Mouse (Mus musculus): Measurements from ENCODE around the gene Rhox4a. TPM values are rescaled to one million over a fixed set of nuclear protein-coding genes. Genes with fewer than 3 reads are reported as not detected.

The Rhox4a gene
- polyA plus RNA-seq (2014; fragmentation: Illumina TruSeq; extraction: RNeasy Lipid Tissue Mini Kit (QIAGEN cat#74804); ENCODE audit: low read depth, low replicate concordance), result not detected

DNA sequence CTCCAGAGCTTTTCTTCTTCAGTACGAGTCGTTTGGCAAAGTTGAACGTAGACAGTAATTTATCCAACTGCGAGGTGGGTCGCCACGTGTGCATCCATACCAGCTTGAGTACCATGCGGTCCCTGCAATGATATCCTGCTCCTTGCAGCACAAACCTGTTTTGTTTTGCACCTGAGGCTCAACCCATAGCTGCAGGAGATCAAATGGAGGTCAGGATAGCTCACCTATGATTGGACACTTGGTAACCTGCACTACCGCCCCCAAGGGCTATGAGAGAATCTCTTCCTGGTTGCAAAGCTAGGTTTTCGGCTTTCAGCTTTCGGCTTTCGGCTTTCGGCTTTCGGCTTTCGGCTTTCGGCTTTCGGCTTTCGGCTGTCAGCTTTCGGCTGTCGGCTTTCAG lies at the start of gene Rhox4a:
Gene Rhox4a, plus strand, starts transcription at position 301 of the 400 bp plus-strand sequence.

GRCm38 (mm10) chrX:37222158-37222557 lies 43.0 kb upstream of the Rhox4a start, which contains the start of gene Rhox1:
Rhox1 (minus strand) TSS chrX:37222258.

DNA sequence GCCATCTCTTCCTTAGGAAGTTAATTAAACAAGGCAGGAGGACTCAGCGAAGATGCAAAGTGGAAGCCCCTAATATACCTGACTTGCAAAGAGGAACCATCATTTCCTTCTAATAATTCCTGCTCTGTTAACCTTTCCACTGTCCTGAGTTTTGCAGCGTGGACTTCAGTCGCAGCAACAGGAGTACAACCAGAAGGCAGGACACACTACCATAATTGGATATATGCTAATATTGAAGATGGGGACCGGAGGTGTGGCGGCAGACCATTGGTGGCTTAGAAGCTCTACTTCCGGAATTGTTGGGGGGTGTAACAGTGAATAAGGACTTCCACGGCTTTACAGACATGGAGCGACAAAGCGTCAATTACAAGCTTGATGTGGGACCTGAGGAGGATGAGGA lies 20.5 kb upstream of the Rhox4a start, which contains the start of gene Rhox2a:
Gene Rhox2a, plus strand, starts transcription at position 301 of the 400 bp plus-strand sequence.

GRCm38 (mm10) chrX:37249619-37250018 lies 15.5 kb upstream of the Rhox4a start, which contains the start of gene Rhox3a:
Rhox3a (plus strand) TSS chrX:37249919.

Other genes with a start within 250 kb of the Rhox4a start
- not detected for gene Sowahd, start 216.5 kb upstream of the Rhox4a start, polyA plus RNA-seq (2014; fragmentation: Illumina TruSeq; extraction: RNeasy Lipid Tissue Mini Kit (QIAGEN cat#74804); ENCODE audit: low read depth, low replicate concordance)
- 337 TPM for gene Rpl39, start 179.9 kb upstream of the Rhox4a start, polyA plus RNA-seq (2014; fragmentation: Illumina TruSeq; extraction: RNeasy Lipid Tissue Mini Kit (QIAGEN cat#74804); ENCODE audit: low read depth, low replicate concordance)
- gene Upf3b, start 155.0 kb upstream of the Rhox4a start, polyA plus RNA-seq (2014; fragmentation: Illumina TruSeq; extraction: RNeasy Lipid Tissue Mini Kit (QIAGEN cat#74804); ENCODE audit: low read depth, low replicate concordance), result 32.3 TPM
- 16.3 TPM for gene Nkap, start 138.5 kb upstream of the Rhox4a start, polyA plus RNA-seq (2014; fragmentation: Illumina TruSeq; extraction: RNeasy Lipid Tissue Mini Kit (QIAGEN cat#74804); ENCODE audit: low read depth, low replicate concordance)
- gene Akap14, start 96.5 kb upstream of the Rhox4a start, polyA plus RNA-seq (2014; fragmentation: Illumina TruSeq; extraction: RNeasy Lipid Tissue Mini Kit (QIAGEN cat#74804); ENCODE audit: low read depth, low replicate concordance), result not detected
- gene Ndufa1, start 74.2 kb upstream of the Rhox4a start, polyA plus RNA-seq (2014; fragmentation: Illumina TruSeq; extraction: RNeasy Lipid Tissue Mini Kit (QIAGEN cat#74804); ENCODE audit: low read depth, low replicate concordance), result 196 TPM
- gene Rnf113a1, start 74.1 kb upstream of the Rhox4a start, polyA plus RNA-seq (2014; fragmentation: Illumina TruSeq; extraction: RNeasy Lipid Tissue Mini Kit (QIAGEN cat#74804); ENCODE audit: low read depth, low replicate concordance), result 0.32 TPM
- not detected for gene Gm9, start 54.3 kb upstream of the Rhox4a start, polyA plus RNA-seq (2014; fragmentation: Illumina TruSeq; extraction: RNeasy Lipid Tissue Mini Kit (QIAGEN cat#74804); ENCODE audit: low read depth, low replicate concordance)
- not detected for gene Rhox1, start 43.1 kb upstream of the Rhox4a start, polyA plus RNA-seq (2014; fragmentation: Illumina TruSeq; extraction: RNeasy Lipid Tissue Mini Kit (QIAGEN cat#74804); ENCODE audit: low read depth, low replicate concordance)
- gene Rhox2a, start 20.4 kb upstream of the Rhox4a start, polyA plus RNA-seq (2014; fragmentation: Illumina TruSeq; extraction: RNeasy Lipid Tissue Mini Kit (QIAGEN cat#74804); ENCODE audit: low read depth, low replicate concordance), result not detected
- not detected for gene Rhox3a, start 15.4 kb upstream of the Rhox4a start, polyA plus RNA-seq (2014; fragmentation: Illumina TruSeq; extraction: RNeasy Lipid Tissue Mini Kit (QIAGEN cat#74804); ENCODE audit: low read depth, low replicate concordance)
- not detected for gene Rhox3a2, start 114.7 kb downstream of the Rhox4a start, polyA plus RNA-seq (2014; fragmentation: Illumina TruSeq; extraction: RNeasy Lipid Tissue Mini Kit (QIAGEN cat#74804); ENCODE audit: low read depth, low replicate concordance)
- not detected for gene Rhox4a2, start 125.5 kb downstream of the Rhox4a start, polyA plus RNA-seq (2014; fragmentation: Illumina TruSeq; extraction: RNeasy Lipid Tissue Mini Kit (QIAGEN cat#74804); ENCODE audit: low read depth, low replicate concordance)
- gene Rhox2b, start 146.7 kb downstream of the Rhox4a start, polyA plus RNA-seq (2014; fragmentation: Illumina TruSeq; extraction: RNeasy Lipid Tissue Mini Kit (QIAGEN cat#74804); ENCODE audit: low read depth, low replicate concordance), result not detected
- gene Rhox4b, start 167.2 kb downstream of the Rhox4a start, polyA plus RNA-seq (2014; fragmentation: Illumina TruSeq; extraction: RNeasy Lipid Tissue Mini Kit (QIAGEN cat#74804); ENCODE audit: low read depth, low replicate concordance), result not detected
- not detected for gene Rhox2c, start 188.3 kb downstream of the Rhox4a start, polyA plus RNA-seq (2014; fragmentation: Illumina TruSeq; extraction: RNeasy Lipid Tissue Mini Kit (QIAGEN cat#74804); ENCODE audit: low read depth, low replicate concordance)
- gene Rhox3c, start 193.2 kb downstream of the Rhox4a start, polyA plus RNA-seq (2014; fragmentation: Illumina TruSeq; extraction: RNeasy Lipid Tissue Mini Kit (QIAGEN cat#74804); ENCODE audit: low read depth, low replicate concordance), result not detected
- not detected for gene Rhox4c, start 215.0 kb downstream of the Rhox4a start, polyA plus RNA-seq (2014; fragmentation: Illumina TruSeq; extraction: RNeasy Lipid Tissue Mini Kit (QIAGEN cat#74804); ENCODE audit: low read depth, low replicate concordance)
- not detected for gene Rhox2d, start 228.1 kb downstream of the Rhox4a start, polyA plus RNA-seq (2014; fragmentation: Illumina TruSeq; extraction: RNeasy Lipid Tissue Mini Kit (QIAGEN cat#74804); ENCODE audit: low read depth, low replicate concordance)
- not detected for gene Rhox4d, start 249.0 kb downstream of the Rhox4a start, polyA plus RNA-seq (2014; fragmentation: Illumina TruSeq; extraction: RNeasy Lipid Tissue Mini Kit (QIAGEN cat#74804); ENCODE audit: low read depth, low replicate concordance)

All from liver, adult 10 weeks (tissue).